Mouse (Mus musculus): Measurements from ENCODE around the gene Cytl1. TPM values are rescaled to one million over a fixed set of nuclear protein-coding genes. Genes with fewer than 3 reads are reported as not detected.
A peak's percentile ranks its signal among the peaks of the same experiment; 100 is the strongest.

Cytl1 gene
- 0.13 TPM in 1 of 2 replicates, not detected in the other for polyA plus RNA-seq (2015; fragmentation: Nextera tagmentation; extraction: Ambion mirVana)

DNA sequence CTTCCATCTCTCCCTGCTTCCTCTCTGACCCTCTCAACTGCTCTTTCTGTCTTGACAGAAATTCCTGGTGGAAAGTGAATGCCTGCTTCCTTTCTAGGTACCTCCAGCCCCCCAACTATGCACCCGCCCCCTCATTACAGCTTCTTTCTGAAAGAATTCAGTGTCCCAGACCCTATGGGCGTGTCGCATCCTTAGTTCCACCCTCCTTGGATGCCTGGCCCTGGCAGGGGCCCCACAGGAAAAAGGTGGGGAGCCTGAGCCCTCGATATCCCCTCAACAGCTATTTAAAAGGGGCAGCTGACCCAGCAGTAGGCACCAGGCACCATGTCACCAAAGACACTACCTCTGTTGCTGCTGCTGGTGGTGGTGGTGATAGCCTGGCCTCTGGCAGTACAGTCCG, at the start of gene Cytl1:
Gene Cytl1 (plus strand): TSS at position 296 of the 400 bp plus-strand sequence.
- 39% methylated on average over 5 of the region's 5 CpGs for WGBS (ENCODE audit: insufficient replicate concordance)
- DNase-seq: no peak
- H3K36me3 ChIP-seq: no peaks in the 10 kb centered on the region

DNA sequence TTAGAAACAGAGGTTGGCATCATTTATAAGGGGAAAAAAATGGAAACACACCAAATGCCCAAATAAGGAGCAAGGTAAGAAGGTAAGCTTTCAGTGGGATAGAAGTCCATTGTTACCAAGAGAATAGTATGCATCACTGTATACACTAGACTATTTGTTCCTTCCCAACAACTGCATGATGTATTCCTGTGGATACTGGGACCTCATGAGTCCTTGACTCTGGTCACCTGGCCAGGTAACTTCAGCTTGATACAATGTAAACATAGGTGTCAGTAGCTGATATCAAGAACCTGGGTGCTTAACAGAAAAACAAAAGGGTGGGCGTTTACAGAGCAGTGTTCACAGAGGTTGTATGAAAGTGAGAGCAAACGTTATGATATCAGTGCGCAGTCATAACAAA, 42.6 kb upstream of the Cytl1 start:
- H3K27me3 ChIP-seq: no peaks in the 10 kb centered on the region
- no peak overlapping the region for H3K9ac ChIP-seq
- ATAC-seq (ENCODE audit: low read depth) (no peak), DNase-seq (no peak)
- no peaks in the 10 kb centered on the region for H3K36me3 ChIP-seq
- no peak overlapping the region for H3K27ac ChIP-seq
- whole genome bisulfite sequencing (ENCODE audit: insufficient replicate concordance): 56% methylated on average over 3 of the region's 3 CpGs
- H3K4me2 ChIP-seq: no peak overlapping the region
- H3K4me3 ChIP-seq (replicated peaks): no peak overlapping the region
- H3K4me1 ChIP-seq (replicated peaks): no peaks in the 10 kb centered on the region
- no peaks in the 10 kb centered on the region for H3K9me3 ChIP-seq (replicated peaks)

More for the DNA sequence above, at the start of gene Cytl1:
- no peak within 1 kb of the TSS for H3K4me2 ChIP-seq
- no peaks in the 10 kb centered on the region for H3K9me3 ChIP-seq (replicated peaks)
- no peaks in the 10 kb centered on the region for H3K4me1 ChIP-seq (replicated peaks)
- ATAC-seq (ENCODE audit: low read depth): no peak
- H3K27ac ChIP-seq: no peak within 1 kb of the TSS
- no peak within 1 kb of the TSS for H3K9ac ChIP-seq
- H3K4me3 ChIP-seq (replicated peaks): no peak within 1 kb of the TSS
- no peaks in the 10 kb centered on the region for H3K27me3 ChIP-seq

DNA sequence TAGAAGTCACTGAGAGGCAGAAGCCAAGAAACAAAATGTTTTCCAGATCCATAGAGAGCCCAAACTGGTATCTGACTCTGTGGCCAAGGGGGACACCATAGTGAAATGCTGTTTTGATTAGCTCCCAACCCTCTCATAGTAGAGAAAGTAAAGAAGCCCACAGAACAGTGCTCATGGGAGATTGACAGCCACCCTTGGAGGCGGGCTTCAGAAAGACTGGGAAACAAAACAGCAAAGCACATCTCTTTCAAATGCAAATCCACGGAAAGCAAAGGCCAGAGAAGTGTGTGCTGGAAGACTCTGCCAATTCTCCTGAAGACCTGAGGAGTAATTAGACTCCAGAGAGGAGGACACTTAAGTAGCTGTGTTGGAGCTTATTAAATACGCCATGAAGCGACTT, 39.5 kb upstream of the Cytl1 start:
- H3K9ac ChIP-seq: no peak overlapping the region
- H3K4me1 ChIP-seq (replicated peaks): no peaks in the 10 kb centered on the region
- H3K4me2 ChIP-seq: no peak overlapping the region
- no peaks in the 10 kb centered on the region for H3K27me3 ChIP-seq
- 49% methylated on average over 4 of the region's 4 CpGs for WGBS (ENCODE audit: insufficient replicate concordance)
- DNase-seq (no peak), ATAC-seq (ENCODE audit: low read depth) (no peak)
- H3K36me3 ChIP-seq: no peaks in the 10 kb centered on the region
- H3K27ac ChIP-seq: no peak overlapping the region
- no peak overlapping the region for H3K4me3 ChIP-seq (replicated peaks)
- no peaks in the 10 kb centered on the region for H3K9me3 ChIP-seq (replicated peaks)

DNA sequence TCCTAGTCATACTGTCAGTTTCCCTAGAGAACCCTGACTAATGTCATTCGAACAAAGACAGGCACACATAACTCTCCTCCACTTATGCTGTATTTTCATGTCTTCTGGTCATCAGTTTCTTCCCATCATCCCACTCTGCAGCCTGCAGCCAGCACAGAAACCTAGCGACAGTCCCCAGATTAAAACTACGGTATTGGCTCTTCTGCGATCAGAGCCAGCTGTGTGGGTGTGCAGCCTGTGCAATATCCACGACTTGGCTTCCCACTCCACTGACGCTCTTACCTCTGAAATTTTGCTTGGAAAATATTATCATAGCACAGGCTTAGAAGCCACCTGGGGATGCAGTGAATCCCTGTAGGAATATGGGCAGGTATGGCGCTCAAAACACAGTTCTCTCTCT, 38.0 kb upstream of the Cytl1 start:
- WGBS (ENCODE audit: insufficient replicate concordance): 79% methylated on average over 7 of the region's 7 CpGs
- no peaks in the 10 kb centered on the region for H3K36me3 ChIP-seq
- H3K9ac ChIP-seq: no peak overlapping the region
- H3K9me3 ChIP-seq (replicated peaks): no peaks in the 10 kb centered on the region
- no peaks in the 10 kb centered on the region for H3K4me1 ChIP-seq (replicated peaks)
- H3K4me3 ChIP-seq (replicated peaks): no peak overlapping the region
- DNase-seq (no peak), ATAC-seq (ENCODE audit: low read depth) (no peak)
- no peak overlapping the region for H3K4me2 ChIP-seq
- H3K27ac ChIP-seq: no peak overlapping the region
- no peaks in the 10 kb centered on the region for H3K27me3 ChIP-seq

DNA sequence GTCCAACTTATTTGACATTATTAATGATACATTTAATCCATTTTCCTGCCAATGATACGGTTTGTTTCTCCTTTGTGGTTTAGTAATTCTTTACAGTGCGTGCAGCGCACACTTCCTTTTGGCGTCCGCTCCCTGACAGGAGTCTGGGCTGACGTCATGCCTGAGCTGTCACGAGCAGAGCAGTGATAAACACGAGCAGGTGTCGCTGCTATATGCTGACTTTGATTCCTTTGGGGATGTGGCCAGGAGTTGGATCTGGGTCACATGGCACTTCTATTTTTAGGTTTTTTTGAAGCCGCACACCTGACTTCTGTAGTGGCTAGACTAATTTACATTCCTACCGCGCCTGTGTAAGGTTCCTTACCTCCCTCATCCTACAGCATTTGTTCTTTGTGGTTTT, 35.6 kb upstream of the Cytl1 start:
- H3K4me3 ChIP-seq (replicated peaks): no peak overlapping the region
- no peaks in the 10 kb centered on the region for H3K27me3 ChIP-seq
- ATAC-seq (ENCODE audit: low read depth) (no peak), DNase-seq (no peak)
- no peaks in the 10 kb centered on the region for H3K4me1 ChIP-seq (replicated peaks)
- H3K27ac ChIP-seq: no peak overlapping the region
- H3K36me3 ChIP-seq: no peaks in the 10 kb centered on the region
- no peak overlapping the region for H3K4me2 ChIP-seq
- 67% methylated on average over 12 of the region's 12 CpGs for WGBS (ENCODE audit: insufficient replicate concordance)
- no peaks in the 10 kb centered on the region for H3K9me3 ChIP-seq (replicated peaks)
- no peak overlapping the region for H3K9ac ChIP-seq

DNA sequence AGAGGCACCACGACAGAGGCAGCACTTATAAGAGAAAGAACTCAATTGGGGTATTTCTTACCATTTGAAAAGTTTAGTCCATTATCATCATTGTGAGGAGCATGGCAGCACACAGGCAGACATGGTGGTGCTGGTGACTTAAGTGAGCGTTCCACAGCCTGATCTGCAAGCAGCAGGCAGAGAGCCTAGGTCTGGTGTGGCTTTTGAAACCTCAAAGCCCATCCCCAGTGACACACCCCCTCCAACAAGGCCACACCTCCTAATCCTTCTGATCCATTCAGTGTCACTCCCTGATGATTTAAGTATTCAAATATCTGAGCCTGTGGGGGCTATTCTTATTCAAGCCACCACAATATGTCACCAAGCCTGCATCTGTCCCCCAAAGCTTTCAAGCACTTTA, 30.4 kb upstream of the Cytl1 start:
- no peaks in the 10 kb centered on the region for H3K27me3 ChIP-seq
- ATAC-seq (ENCODE audit: low read depth): no peak
- WGBS (ENCODE audit: insufficient replicate concordance): 65% methylated on average over 2 of the region's 2 CpGs

DNA sequence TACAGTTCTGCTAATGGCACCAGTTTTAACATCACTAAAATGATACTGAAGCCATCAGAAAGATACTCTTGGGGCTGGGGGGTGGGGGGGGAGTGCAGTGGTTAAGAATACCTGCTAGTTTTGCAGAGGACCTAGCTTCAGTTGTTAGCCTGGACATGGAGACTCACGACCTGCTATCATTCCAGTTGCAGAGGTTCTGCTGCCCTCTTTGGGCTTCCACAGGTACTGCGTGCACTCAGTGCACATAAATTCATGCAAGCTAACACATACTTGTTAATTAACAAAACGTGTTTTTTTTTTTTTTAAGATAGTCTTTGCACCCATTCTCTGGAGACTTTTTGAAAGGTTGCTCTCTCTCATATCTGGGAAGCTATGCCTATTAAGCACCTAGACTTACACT, 27.2 kb upstream of the Cytl1 start:
- Histone ChIP-seq H3K9me3 (replicated peaks) (0 out of 2 replicates have a peak, but pooled peaks cover 3% of the 10 kb centered on the region), H3K36me3 (no peaks in the 10 kb centered on the region), H3K4me2 (no peak overlapping the region), H3K9ac (no peak overlapping the region), H3K27ac (no peak overlapping the region), H3K27me3 (no peaks in the 10 kb centered on the region), H3K4me3 (replicated peaks) (no peak overlapping the region), H3K4me1 (replicated peaks) (no peaks in the 10 kb centered on the region)
- WGBS (ENCODE audit: insufficient replicate concordance): 61% methylated on average over 3 of the region's 3 CpGs
- DNase-seq: no peak
- no peak for ATAC-seq (ENCODE audit: low read depth)

More for the DNA sequence above, 30.4 kb upstream of the Cytl1 start:
- H3K4me1 ChIP-seq (replicated peaks): no peaks in the 10 kb centered on the region
- H3K9ac ChIP-seq: no peak overlapping the region
- no peak overlapping the region for H3K4me2 ChIP-seq
- 0 out of 2 replicates have a peak, but pooled peaks cover 3% of the 10 kb centered on the region for H3K9me3 ChIP-seq (replicated peaks)
- no peak for DNase-seq
- no peak overlapping the region for H3K4me3 ChIP-seq (replicated peaks)
- no peaks in the 10 kb centered on the region for H3K36me3 ChIP-seq
- H3K27ac ChIP-seq: no peak overlapping the region

DNA sequence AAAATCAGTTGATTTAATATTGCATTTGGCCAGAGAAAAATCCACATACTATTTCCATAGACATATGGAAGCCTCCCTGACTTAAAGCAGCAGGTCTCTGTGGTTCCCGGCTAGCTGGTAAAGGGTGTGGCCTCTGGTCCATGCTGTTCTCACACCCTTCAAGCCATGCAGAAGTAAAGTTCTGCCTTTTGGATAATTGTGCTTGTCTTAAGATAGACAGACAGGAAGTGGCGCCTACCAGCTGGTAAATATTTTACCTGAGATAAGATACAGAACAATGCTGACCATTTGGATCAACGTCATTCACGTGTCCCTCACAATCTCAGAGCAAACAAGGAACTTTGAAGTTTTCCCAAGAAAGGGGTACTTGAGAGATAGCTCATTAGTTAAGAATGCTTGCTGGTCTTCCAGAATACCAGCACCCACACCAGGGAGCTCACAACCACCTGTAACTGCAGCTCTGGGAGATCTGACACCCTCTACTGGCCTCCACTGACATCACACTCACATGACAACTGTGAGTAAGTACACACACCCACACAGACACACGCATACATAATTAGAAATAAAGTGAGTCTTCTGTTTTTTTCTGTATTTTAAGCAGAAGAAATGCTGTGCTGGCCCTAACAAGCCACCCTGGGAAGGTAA, 25.9 kb upstream of the Cytl1 start:
- Histone ChIP-seq H3K27me3 (no peaks in the 10 kb centered on the region), H3K4me1 (replicated peaks) (no peaks in the 10 kb centered on the region), H3K9me3 (replicated peaks) (0 out of 2 replicates have a peak, but pooled peaks cover 3% of the 10 kb centered on the region), H3K36me3 (no peaks in the 10 kb centered on the region), H3K4me2 (no peak overlapping the region), H3K4me3 (replicated peaks) (no peak overlapping the region), H3K27ac (no peak overlapping the region), H3K9ac (no peak overlapping the region)
- DNase-seq (no peak), ATAC-seq (ENCODE audit: low read depth) (no peak)
- WGBS (ENCODE audit: insufficient replicate concordance): 55% methylated on average over 5 of the region's 5 CpGs

DNA sequence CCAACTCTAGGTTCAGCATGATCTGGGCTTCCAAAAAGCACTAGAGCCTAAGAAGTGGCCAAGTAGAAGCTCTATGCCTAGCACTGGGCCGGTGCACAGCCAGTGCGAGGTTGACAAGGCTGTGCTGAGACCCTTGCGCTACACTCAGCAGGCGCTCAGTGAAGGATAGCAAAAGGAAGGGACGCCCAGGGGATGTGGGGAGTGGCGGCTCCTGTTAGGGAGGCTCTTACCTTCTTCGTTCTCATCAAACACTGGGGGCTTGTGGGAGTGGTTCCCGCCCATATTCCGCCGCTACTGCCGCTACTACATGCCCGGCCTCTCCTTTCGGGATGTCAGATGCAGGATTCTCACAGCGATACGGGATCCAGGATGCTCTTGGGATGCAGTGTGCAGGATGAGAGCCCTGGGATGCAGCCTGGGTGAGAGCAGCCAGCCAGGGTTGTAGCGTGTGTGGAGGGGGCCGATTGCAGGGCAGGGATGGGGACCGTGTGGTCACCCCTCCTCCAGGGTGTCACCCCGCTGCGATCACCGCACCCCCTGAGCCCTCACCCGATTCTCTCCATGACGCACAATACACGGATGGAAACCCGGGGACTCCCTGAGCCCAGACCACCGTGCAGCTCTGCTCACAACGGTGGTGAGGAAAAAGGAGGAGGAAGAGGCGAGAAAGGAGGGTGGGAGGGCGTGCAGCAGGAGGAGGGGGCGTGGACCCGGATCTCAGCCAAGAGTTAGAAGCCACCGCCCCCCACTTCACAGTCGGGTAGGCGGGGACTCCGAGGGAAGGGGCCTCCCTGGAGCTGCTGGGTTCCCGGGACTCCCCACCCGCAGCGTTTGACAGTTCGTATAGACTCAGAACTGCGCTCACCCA, 18.6 kb upstream of the Cytl1 start, which contains the start of gene Stk32b:
Gene Stk32b (minus strand): TSS at position 667 of the 868 bp plus-strand sequence.
- no peaks in the 10 kb centered on the region for H3K4me1 ChIP-seq (replicated peaks)
- H3K9me3 ChIP-seq (replicated peaks): no peaks in the 10 kb centered on the region
- no peaks in the 10 kb centered on the region for H3K36me3 ChIP-seq
- no peak within 1 kb of the TSS for H3K9ac ChIP-seq
- DNase-seq (no peak), ATAC-seq (ENCODE audit: low read depth) (no peak)
- H3K4me2 ChIP-seq: peak within 1 kb of the TSS; percentile 50
- H3K4me3 ChIP-seq (replicated peaks): peak within 1 kb of the TSS; percentile 21
- WGBS (ENCODE audit: insufficient replicate concordance): 1% methylated on average over 40 of the region's 40 CpGs
- H3K27ac ChIP-seq: no peak within 1 kb of the TSS
- peaks cover 34% of the 10 kb centered on the region for H3K27me3 ChIP-seq

DNA sequence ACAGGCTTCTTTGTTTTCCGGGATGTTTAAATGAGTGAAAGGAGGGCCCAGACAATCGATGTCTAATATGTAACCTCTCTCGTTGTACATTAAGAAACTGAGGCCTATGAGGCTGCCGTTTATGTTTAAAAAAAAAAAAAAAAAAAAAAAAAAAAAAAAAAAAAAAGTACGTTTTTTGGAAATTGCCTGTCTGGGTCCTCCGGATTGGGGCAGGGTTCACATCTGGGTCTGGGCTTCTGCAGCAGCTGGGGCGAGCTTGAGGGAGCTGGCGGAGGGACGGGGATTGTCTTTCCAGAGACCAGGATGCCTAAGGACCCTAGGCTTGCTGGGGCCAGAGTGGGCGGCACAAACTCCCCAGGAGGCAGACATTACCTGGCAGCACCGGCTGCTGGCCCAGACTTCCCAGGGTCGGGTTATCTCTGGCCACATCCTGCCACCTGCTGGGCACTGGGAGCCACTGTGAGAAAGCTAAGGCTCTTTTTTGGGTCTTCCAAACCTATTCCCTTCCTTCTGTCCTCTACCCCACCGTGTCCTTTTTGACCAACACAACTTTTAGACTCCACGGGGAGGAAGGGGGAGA, 17.8 kb upstream of the Cytl1 start:
- no peak for DNase-seq
- Histone ChIP-seq H3K4me3 (replicated peaks) (peak overlapping the region; percentile 21), H3K9ac (no peak overlapping the region), H3K27me3 (peaks cover 34% of the 10 kb centered on the region), H3K9me3 (replicated peaks) (no peaks in the 10 kb centered on the region), H3K36me3 (no peaks in the 10 kb centered on the region), H3K27ac (no peak overlapping the region), H3K4me2 (peak overlapping the region; percentile 50), H3K4me1 (replicated peaks) (no peaks in the 10 kb centered on the region)
- ATAC-seq (ENCODE audit: low read depth): no peak
- WGBS (ENCODE audit: insufficient replicate concordance): 2% methylated on average over 14 of the region's 14 CpGs

DNA sequence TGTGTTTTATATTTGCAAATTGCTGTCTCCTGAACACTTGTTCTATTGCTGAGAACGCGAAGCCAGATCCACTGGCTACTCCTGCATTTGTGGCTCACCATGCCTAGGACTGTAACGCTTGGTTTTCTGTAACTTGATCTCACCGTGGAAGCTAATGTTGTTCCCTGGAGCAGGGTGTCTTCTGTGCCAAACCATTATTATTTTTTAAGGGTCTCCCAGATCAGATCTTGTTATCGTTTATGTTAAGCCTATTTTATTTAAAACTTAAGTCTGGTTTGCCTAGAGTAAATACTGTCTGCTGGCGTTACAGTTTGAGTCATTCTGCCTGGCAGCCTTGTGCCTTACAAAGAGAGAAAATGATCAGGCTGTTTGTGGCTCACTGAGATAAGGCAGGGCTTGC, 14.6 kb upstream of the Cytl1 start:
- Histone ChIP-seq H3K27me3 (peaks cover 27% of the 10 kb centered on the region), H3K9me3 (replicated peaks) (no peaks in the 10 kb centered on the region), H3K27ac (no peak overlapping the region), H3K4me3 (replicated peaks) (no peak overlapping the region), H3K4me2 (no peak overlapping the region), H3K36me3 (no peaks in the 10 kb centered on the region), H3K4me1 (replicated peaks) (no peaks in the 10 kb centered on the region), H3K9ac (no peak overlapping the region)
- DNase-seq (no peak), ATAC-seq (ENCODE audit: low read depth) (no peak)
- WGBS (ENCODE audit: insufficient replicate concordance): 36% methylated on average over 6 of the region's 6 CpGs

All from liver, embryonic 13.5 days (tissue).